Mouse (Mus musculus) regulatory T cell (primary cell): ENCODE measurements around the gene 4931408C20Rik.

Experiments used
- in situ Hi-C: fragments of 300-600 bp; cut with MboI, MseI; formaldehyde crosslinking; loops from one replicate; pipeline ENCODE4 v1.15.1; 2025; ENCODE audit warnings: high pct_unique_total_duplicates

4931408C20Rik gene

DNA sequence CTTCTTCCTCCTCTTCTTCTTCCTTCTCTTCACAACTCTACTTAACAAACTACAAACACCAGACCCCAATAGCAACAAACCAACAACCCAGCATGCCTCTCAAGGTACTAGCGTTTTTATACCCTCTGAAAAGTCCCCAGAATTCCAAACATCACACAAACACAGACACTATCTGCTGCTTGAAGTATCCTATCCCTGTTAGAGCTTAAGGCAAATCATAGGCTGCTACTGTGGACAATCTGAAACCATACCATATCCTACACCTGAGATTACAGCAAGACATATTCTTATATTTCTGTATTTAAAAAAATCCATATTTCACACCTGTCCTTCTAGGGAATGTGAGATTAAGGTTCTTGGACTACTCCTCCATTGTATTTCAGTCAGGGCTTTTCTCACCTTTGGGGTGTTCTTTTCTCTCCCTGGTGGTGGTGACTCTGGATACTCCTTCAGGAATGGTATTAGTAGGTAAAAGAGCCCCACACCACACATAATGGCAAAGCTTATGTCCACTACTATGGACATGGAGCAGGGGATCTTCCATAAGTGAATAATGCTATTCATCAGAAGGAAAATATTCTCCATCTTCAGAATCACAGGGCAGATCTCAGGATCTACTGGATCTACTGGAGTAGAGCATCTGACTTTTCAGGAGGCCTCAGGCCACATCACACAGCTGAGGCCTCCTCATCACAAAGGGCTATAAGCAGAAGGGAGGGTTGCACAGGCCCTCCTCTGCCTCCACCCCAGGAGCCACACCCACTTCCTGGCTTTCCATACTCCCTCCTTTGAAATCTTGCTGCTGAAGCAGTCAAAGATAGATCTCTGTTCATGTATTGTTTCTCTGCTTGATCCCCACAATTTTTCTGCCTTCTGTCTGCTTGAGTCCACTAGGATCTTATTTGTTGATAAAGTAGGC is at the start of gene 4931408C20Rik:
Gene 4931408C20Rik (minus strand): TSS at position 619 of the 919 bp plus-strand sequence.
- in situ Hi-C loops, result no loop called here

DNA sequence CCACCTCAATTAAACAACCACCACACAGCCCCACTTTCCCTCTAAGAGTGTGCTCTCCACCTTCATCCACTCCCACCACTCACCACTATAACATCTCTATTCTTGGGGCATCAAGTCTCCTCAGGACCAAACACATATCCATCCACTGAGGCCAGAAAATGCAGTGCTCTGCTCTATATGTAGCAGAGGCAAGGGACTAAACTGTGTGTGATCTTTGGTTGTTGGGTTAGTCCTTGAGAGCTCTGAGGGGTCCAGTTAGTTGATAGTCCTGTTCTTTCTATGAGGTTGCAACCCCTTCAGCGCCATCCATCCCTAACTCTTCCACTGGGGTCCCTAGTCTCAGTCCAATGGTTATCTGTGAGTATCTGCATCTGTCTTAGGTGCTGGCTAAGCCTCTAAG is 666 bp upstream of the 4931408C20Rik start:
- in situ Hi-C loops, result no loop called here

DNA sequence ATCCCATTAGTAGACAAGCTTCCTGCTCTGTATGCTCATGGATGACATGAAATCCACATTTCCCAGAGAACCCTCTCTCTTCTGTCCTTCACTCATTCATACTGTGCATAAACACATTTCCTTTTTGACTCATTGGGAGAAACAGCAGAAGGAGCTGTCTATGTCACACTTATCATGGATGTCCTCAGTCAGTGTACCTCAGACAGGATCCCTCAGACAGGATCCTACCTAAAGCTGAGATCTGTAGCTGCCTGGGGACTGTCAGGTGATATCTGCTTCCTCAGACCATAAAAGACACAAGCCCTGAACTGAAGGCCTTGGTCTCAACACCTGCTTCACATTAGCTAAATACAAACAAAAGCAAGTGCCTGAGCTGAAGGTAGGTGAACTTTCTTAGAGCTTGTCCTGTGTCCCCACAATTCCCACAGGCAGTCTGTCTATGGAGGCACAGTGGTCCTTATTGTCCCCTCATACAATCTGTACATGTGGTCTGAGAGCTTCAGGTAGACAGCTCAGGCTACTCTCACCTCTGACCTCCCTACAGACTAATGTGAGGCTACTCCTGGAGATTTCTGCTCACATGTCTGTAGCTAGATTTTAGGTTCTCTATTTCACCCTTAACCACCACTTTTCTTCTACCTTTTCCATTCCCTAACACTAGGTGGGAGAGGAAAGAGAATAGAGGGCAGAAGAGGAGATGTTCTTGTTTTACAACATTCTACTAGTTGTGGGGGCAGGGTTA is 1.1 kb downstream of the 4931408C20Rik start:
- in situ Hi-C loops, result no loop called here

DNA sequence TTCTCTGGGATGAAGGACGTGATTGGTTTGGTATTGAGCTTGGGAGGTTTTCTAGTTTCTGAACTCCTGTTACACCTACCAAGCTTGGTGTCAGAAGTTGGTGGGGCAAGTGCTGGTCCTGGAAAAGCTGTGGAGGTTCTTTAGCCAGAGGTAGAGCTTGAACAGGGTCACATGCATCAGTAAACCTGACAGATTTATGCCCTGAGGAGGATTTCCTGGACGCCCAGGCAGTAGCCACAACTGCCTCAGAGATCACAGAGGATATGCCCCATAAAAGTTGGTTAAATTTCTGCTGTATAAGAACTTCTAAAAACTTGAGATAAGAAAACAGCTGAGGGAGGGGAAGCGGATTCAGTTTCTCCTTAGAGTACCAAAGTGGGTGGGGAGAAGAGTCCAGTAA is 1.9 kb downstream of the 4931408C20Rik start:
- in situ Hi-C loops, result no loop called here

DNA sequence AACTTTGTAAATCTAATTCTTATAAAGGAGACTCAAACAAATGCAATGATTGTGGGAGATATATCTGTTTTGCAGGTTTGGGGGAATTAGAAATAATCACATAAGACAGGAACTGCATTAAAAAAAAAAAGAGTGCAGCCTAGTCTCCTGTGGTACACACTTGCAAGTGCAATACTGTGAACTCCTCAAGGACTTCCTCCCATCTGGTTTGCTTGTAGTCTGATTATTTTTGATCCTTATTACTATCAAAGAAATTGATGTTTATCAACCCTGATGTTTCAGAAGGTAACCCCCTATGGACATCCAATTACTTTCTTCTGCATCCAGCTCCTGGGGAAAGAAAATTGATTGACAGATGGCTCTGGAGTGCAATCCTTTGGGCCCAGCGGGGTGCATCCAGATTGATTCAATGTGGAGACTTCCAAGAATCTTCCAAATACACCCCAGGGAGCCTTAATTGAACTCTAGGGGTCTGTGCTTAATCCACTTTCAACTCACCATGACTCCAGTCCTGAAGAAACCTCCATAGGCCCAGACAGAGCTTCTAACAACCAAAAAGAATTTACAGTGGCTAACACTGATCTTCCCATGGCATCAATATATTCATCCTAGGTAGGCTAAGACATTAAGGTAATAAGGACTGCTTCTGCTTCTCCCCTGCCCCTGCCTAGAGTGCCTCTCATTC is 37.4 kb downstream of the 4931408C20Rik start:
- in situ Hi-C loops, result no loop called here

DNA sequence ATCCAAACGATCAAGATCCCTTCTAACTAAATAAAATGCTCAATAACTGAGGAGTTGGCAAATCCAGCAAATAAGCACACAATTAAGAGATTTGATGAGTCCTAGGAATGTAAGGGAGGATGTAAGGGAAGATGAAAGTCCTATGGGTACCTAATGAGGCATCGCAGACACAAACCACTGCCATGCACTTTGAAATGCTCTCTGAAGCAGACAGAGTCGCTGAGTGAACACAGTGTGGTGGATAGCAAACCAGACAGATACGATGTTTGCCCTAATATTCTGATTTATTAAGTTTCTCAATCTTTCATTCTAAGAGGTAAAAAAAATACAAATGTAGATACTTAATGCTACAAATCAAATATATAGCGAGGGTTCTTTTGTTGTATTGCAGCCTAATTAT is 51.2 kb downstream of the 4931408C20Rik start:
- in situ Hi-C loops, result no loop called here
